Mouse (Mus musculus) heart, adult 2 months (tissue): ENCODE measurements around the gene Gale. TPM values are rescaled to one million over a fixed set of nuclear protein-coding genes. Genes with fewer than 3 reads are reported as not detected.

Source experiments
- DNase-seq, 2 experiments: peaks; one replicate each; pipeline ENCODE4 v3.0.0; 2021
- H3K27ac ChIP-seq: fragments of 200-600 bp; 2 replicates; pipeline ENCODE4 v1.8.1; 2022
- H3K27me3 ChIP-seq: fragments of 200-500 bp; 2 replicates; pipeline ENCODE4 v1.6.1; 2012; ENCODE audit warnings: mild to moderate bottlenecking, low read length, inconsistent platforms, mixed read lengths; ENCODE audit not compliant: control insufficient read depth, insufficient read depth
- H3K36me3 ChIP-seq: fragments of 200-500 bp; 2 replicates; pipeline ENCODE4 v1.6.1; 2012; ENCODE audit warnings: low read length, inconsistent platforms; ENCODE audit not compliant: control insufficient read depth, insufficient read depth
- H3K4me1 ChIP-seq: fragments of 200-500 bp; 2 replicates; pipeline ENCODE4 v1.6.1; 2011; ENCODE audit warnings: low read length; ENCODE audit not compliant: control insufficient read depth, insufficient read depth
- H3K4me3 ChIP-seq: fragments of 200-600 bp; 2 replicates; pipeline ENCODE4 v1.8.1; 2022
- H3K79me2 ChIP-seq: fragments of 200-500 bp; replicated peaks from 2 replicates; pipeline ENCODE4 v1.6.1; 2012; ENCODE audit warnings: mild to moderate bottlenecking, inconsistent platforms, low read length, moderate library complexity, mixed read lengths; ENCODE audit not compliant: control insufficient read depth, insufficient read depth
- H3K9ac ChIP-seq: fragments of 200-500 bp; 2 replicates; pipeline ENCODE4 v1.6.1; 2012; ENCODE audit warnings: low read depth, mild to moderate bottlenecking, control low read depth, inconsistent platforms, low read length, mixed read lengths
- CTCF ChIP-seq: fragments of 200-600 bp; IDR thresholded peaks from 2 replicates; pipeline ENCODE4 v1.8.1; 2022; ENCODE audit warnings: antibody characterized with exemption, mild to moderate bottlenecking, moderate library complexity
- EP300 ChIP-seq: fragments of 200-500 bp; IDR thresholded peaks from 2 replicates; pipeline ENCODE4 v1.6.1; 2011; ENCODE audit warnings: low read depth, low read length, control low read depth; ENCODE audit not compliant: insufficient read depth
- POLR2A ChIP-seq: fragments of 200-500 bp; IDR thresholded peaks from 2 replicates; pipeline ENCODE4 v1.6.1; 2011; ENCODE audit warnings: mild to moderate bottlenecking, low read depth, low read length, control low read depth; ENCODE audit not compliant: insufficient read depth
- WGBS: fragments of 180-500 bp; shearing (Covaris S2); methylation state at CpG from one replicate; pipeline ENCODE4 v1.1.7; 2018; 5-methylcytosine and 5-hydroxymethylcytosine counted together
- intact Hi-C: fragments of 180-260 bp; cut with DNase I; formaldehyde crosslinking; loops from one replicate; pipeline ENCODE4 v1.15.1; 2025
- polyA plus RNA-seq: library from polyadenylated mRNA; depleted of rRNA; stranded (reverse); fragments of >200 nt; gene quantifications from 2 replicates; pipeline ENCODE4 v1.2.3, GENCODE M21; 2012
- total RNA-seq, 2 experiments: library from RNA; stranded (reverse); gene quantifications; 2 replicates each; pipeline ENCODE4 v1.2.3; 2021

The Gale gene
- total and polyA plus RNA-seq, 3 experiments = 1.6 to 4.6 (median 2.0) TPM

DNA sequence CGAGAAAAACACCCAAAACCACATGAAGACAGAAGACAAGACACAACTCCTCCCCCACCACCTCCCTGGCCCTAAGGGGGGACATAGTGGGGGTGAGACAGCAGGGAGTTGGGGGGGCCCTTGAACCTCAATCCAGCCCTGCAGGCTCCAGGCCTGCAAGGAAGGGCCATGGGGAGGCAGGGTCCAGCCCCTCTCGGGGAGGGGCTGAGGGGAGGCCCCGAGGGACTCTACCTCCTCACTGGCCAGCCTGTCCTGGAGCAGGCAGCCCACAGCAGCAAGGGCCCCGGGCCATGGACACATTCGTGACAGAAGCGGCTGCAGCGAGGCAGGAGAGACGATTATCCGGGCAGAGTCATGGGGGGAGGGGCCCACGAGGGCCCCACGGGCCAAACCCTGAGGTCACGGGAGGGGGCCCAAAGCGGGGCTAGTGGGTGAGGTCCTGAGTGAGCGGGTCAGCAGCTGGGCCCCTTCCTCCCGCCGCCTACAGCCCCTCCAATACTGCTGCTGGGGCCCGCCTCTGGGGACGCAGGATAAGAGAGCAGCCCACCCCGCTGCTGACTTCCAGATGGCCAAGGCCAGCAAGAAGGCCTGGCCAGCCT, 4.8 kb downstream of the Gale start:
- DNase-seq = peak in 1 of 2 experiments; percentile 11
- H3K36me3 ChIP-seq = no peaks in the 10 kb centered on the region
- H3K27me3 ChIP-seq = no peaks in the 10 kb centered on the region
- H3K79me2 ChIP-seq = peaks cover 2% of the 10 kb centered on the region; the same call in 1 of the 2 replicates
- no peak overlapping the region for H3K9ac ChIP-seq
- 65% methylated on average over 19 of the region's 19 CpGs for WGBS
- TF ChIP-seq EP300 (no peak), POLR2A (no peak), CTCF (no peak)
- peaks cover 7% of the 10 kb centered on the region for H3K4me1 ChIP-seq
- no peak overlapping the region for H3K27ac ChIP-seq
- H3K4me3 ChIP-seq = no peak overlapping the region
- intact Hi-C loops = no loop called here

DNA sequence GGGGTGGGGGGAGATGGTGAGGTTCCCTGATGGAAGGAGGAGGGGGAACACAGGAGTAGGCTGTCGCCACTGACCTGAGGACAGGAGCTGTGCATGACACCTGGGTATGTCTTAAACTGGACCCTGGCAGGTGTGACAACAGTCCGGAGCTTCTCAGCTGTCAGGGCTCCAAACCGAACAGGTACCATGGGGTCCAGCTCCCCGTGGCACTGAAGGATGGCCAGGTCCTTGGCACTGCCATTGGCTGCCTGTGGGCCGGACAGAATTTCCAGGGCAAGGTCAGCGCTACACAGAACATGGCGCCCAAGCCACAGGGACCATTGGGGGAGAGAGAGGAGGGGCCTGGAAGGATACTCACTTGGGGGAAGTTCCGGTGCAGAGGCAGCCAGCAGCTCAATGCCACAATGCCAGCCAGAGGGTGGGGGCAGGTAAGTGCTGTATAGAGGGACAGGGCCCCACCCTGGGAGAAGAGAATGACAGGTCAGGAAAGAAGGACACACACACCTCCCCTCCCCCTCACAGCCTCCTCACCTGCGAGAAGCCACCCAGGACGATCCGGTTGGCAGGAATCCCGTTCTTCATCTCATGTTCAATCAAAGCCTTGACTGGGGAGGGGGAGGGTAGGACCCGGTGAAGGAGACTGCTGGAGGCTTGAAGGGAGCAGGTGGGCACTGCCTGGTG, 5.7 kb downstream of the Gale start:
- intact Hi-C loops = no loop called here
- TF ChIP-seq CTCF (no peak), POLR2A (no peak), EP300 (no peak)
- 88% methylated on average over 13 of the region's 13 CpGs for whole genome bisulfite sequencing
- Histone ChIP-seq H3K36me3 (no peaks in the 10 kb centered on the region), H3K4me1 (peaks cover 7% of the 10 kb centered on the region), H3K4me3 (no peak overlapping the region), H3K27me3 (no peaks in the 10 kb centered on the region), H3K9ac (no peak overlapping the region), H3K79me2 (peaks cover 2% of the 10 kb centered on the region; the same call in 1 of the 2 replicates), H3K27ac (no peak overlapping the region)
- DNase-seq = peak; percentile 2 to 18

GRCm38 (mm10) chr4:135970585-135970984, 7.1 kb downstream of the Gale start:
- intact Hi-C loops = loop anchor here (10.0 kb wide), 1 partner anchor 184 kb away; no protein-coding TSS in a partner anchor
- Histone ChIP-seq H3K9ac (no peak overlapping the region), H3K36me3 (no peaks in the 10 kb centered on the region), H3K27ac (no peak overlapping the region), H3K4me3 (no peak overlapping the region), H3K79me2 (peaks cover 2% of the 10 kb centered on the region; the same call in 1 of the 2 replicates), H3K4me1 (peaks cover 7% of the 10 kb centered on the region), H3K27me3 (no peaks in the 10 kb centered on the region)
- no peak for TF ChIP-seq CTCF
- TF ChIP-seq POLR2A = no peak
- no peak for TF ChIP-seq EP300
- 91% methylated on average over 11 of the region's 11 CpGs for WGBS
- DNase-seq = peak in 1 of 2 experiments; percentile 4

DNA sequence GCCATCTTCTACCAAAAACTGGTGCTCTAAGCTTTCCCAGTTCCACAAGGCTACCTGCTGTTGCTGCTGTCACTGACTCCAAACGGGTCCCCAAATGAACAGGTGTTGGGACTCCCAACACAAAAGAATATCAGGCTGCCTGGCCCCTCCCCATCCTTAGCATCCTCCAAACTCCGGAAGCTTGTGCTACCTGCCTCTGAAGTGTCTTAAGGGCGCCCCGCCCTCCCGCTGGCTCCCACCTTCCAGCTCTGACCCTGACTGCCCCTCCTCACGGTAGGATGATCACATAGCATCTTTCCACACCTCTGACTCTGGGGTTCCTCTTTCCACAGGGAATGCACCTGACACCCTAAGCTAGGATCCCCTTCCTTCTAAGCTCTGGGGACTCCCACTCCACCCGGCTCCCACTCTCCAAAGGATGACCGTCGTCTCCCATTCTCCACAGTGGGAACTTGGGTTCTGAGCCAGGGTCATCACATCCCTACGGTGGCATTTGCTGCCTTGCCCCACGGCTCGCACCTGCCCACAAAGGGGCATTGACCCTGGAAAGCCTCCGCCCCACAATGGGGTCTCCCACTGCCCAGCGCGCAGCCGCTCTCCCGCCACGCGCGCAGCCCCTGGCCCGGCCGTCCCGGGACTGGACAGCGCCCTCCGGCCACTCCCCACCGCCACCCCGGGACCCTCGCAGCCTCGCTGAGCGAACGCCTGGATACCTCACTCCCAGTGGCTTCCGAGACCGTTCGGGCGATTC, 8.5 kb downstream of the Gale start:
- Histone ChIP-seq H3K9ac (peak overlapping the region; percentile 91), H3K36me3 (no peaks in the 10 kb centered on the region), H3K4me1 (peaks cover 7% of the 10 kb centered on the region), H3K27ac (peak overlapping the region; percentile 86), H3K27me3 (no peaks in the 10 kb centered on the region), H3K4me3 (peak overlapping the region; percentile 96), H3K79me2 (peaks cover 2% of the 10 kb centered on the region; the same call in 1 of the 2 replicates)
- intact Hi-C loops = loop anchor here (10.0 kb wide), 1 partner anchor 183 kb away; no protein-coding TSS in a partner anchor
- TF ChIP-seq POLR2A (no peak; the same call in 1 of the 2 replicates), CTCF (no peak), EP300 (no peak)
- DNase-seq = peak in 1 of 2 experiments; percentile 23
- WGBS = 1% methylated on average over 35 of the region's 35 CpGs

DNA sequence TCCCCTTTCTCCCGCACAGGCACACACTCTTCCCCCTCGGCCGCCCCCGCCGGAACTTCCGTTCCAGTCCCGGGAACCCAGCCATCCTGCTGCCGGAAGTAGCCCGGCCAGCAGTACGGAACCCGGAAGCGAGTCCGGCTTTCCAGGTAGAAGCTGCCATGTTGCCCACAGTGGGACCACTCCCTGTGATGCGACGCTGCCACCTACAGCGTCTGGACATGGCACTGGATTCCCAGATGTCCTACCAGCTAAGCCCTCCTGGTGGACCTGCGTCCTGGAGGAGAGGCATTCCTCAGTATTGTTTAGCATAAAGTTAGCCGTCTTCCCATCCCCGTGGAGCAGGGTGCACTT, 9.0 kb downstream of the Gale start, which contains the start of gene Lypla2:
TSS of gene Lypla2 (minus strand) at position 71 of the 351 bp plus-strand sequence.
- Histone ChIP-seq H3K27me3 (no peaks in the 10 kb centered on the region), H3K4me1 (peaks cover 7% of the 10 kb centered on the region), H3K79me2 (peaks cover 2% of the 10 kb centered on the region; the same call in 1 of the 2 replicates), H3K36me3 (no peaks in the 10 kb centered on the region), H3K9ac (peak within 1 kb of the TSS; percentile 91), H3K27ac (peak within 1 kb of the TSS; percentile 86), H3K4me3 (peak within 1 kb of the TSS; percentile 96)
- DNase-seq = peak; percentile 92
- peak; percentile 74 for TF ChIP-seq POLR2A
- TF ChIP-seq EP300 = peak; percentile 76; the same call in 1 of the 2 replicates
- TF ChIP-seq CTCF = peak; percentile 17
- WGBS = 1% methylated on average over 19 of the region's 19 CpGs
- intact Hi-C loops = loop anchor here (10.0 kb wide), 1 partner anchor 182 kb away; no protein-coding TSS in a partner anchor
